Mouse (Mus musculus): ENCODE results near the gene Nlrp1b. TPM values are rescaled to one million over a fixed set of nuclear protein-coding genes. Genes with fewer than 3 reads are reported as not detected.

Nlrp1b gene
- 8.9 to 15.2 TPM (median 10.2 TPM) in 3 replicates for total RNA-seq (2017)

GRCm38 (mm10) chr11:71230684-71231480, at the start of gene Nlrp1b:
TSS of gene Nlrp1b (minus strand) at chr11:71230733.
- peak; percentile 96 for ATAC-seq (replicated peaks; ENCODE audit: insufficient number of reproducible peaks, low FRiP score, low TSS enrichment, poor library complexity, severe bottlenecking)

- ATAC-seq (replicated peaks; ENCODE audit: insufficient number of reproducible peaks, low FRiP score, low TSS enrichment, poor library complexity, severe bottlenecking) = no peak
Observed at GRCm38 (mm10) chr11:71261036-71261435, 30.5 kb upstream of the Nlrp1b start.

- ATAC-seq (replicated peaks; ENCODE audit: insufficient number of reproducible peaks, low FRiP score, low TSS enrichment, poor library complexity, severe bottlenecking) = peak; percentile 99
Observed at GRCm38 (mm10) chr11:71251333-71251732, 20.8 kb upstream of the Nlrp1b start.

GRCm38 (mm10) chr11:71224614-71225013, 5.9 kb downstream of the Nlrp1b start:
- peak; percentile 59 for ATAC-seq (replicated peaks; ENCODE audit: insufficient number of reproducible peaks, low FRiP score, low TSS enrichment, poor library complexity, severe bottlenecking)

- ATAC-seq (replicated peaks; ENCODE audit: insufficient number of reproducible peaks, low FRiP score, low TSS enrichment, poor library complexity, severe bottlenecking) = no peak
Observed at GRCm38 (mm10) chr11:71202703-71203102, 27.8 kb downstream of the Nlrp1b start.

- no peak for ATAC-seq (replicated peaks; ENCODE audit: insufficient number of reproducible peaks, low FRiP score, low TSS enrichment, poor library complexity, severe bottlenecking)
Observed at GRCm38 (mm10) chr11:71199349-71199748, 31.2 kb downstream of the Nlrp1b start.

GRCm38 (mm10) chr11:71169633-71170032, 60.9 kb downstream of the Nlrp1b start:
- ATAC-seq (replicated peaks; ENCODE audit: insufficient number of reproducible peaks, low FRiP score, low TSS enrichment, poor library complexity, severe bottlenecking) = no peak

GRCm38 (mm10) chr11:71164139-71164538, 66.4 kb downstream of the Nlrp1b start:
- no peak; the same call in 1 of the 2 replicates for ATAC-seq (replicated peaks; ENCODE audit: insufficient number of reproducible peaks, low FRiP score, low TSS enrichment, poor library complexity, severe bottlenecking)

GRCm38 (mm10) chr11:71159439-71160136, 70.9 kb downstream of the Nlrp1b start:
- peak; percentile 70 for ATAC-seq (replicated peaks; ENCODE audit: insufficient number of reproducible peaks, low FRiP score, low TSS enrichment, poor library complexity, severe bottlenecking)

- no peak for ATAC-seq (replicated peaks; ENCODE audit: insufficient number of reproducible peaks, low FRiP score, low TSS enrichment, poor library complexity, severe bottlenecking)
Observed at GRCm38 (mm10) chr11:71155272-71155671, 75.3 kb downstream of the Nlrp1b start.

- ATAC-seq (replicated peaks; ENCODE audit: insufficient number of reproducible peaks, low FRiP score, low TSS enrichment, poor library complexity, severe bottlenecking) = peak; percentile 99
Observed at GRCm38 (mm10) chr11:71144661-71145060, 85.9 kb downstream of the Nlrp1b start, which contains the start of gene Nlrp1a. TSS of gene Nlrp1a (minus strand) at chr11:71144704.

GRCm38 (mm10) chr11:71142031-71142430, 88.5 kb downstream of the Nlrp1b start:
- ATAC-seq (replicated peaks; ENCODE audit: insufficient number of reproducible peaks, low FRiP score, low TSS enrichment, poor library complexity, severe bottlenecking) = no peak

- no peak for ATAC-seq (replicated peaks; ENCODE audit: insufficient number of reproducible peaks, low FRiP score, low TSS enrichment, poor library complexity, severe bottlenecking)
Observed at GRCm38 (mm10) chr11:71107128-71107527, 123.4 kb downstream of the Nlrp1b start.

- no peak for ATAC-seq (replicated peaks; ENCODE audit: insufficient number of reproducible peaks, low FRiP score, low TSS enrichment, poor library complexity, severe bottlenecking)
Observed at GRCm38 (mm10) chr11:71106261-71107021, 124.1 kb downstream of the Nlrp1b start.

GRCm38 (mm10) chr11:71103931-71104330, 126.6 kb downstream of the Nlrp1b start:
- ATAC-seq (replicated peaks; ENCODE audit: insufficient number of reproducible peaks, low FRiP score, low TSS enrichment, poor library complexity, severe bottlenecking) = no peak

Other genes with a start within 250 kb of the Nlrp1b start
- 7.7 to 23.8 TPM (median 11.4 TPM) in 3 replicates for gene C1qbp, start 247.7 kb downstream of the Nlrp1b start, total RNA-seq (2017)
- gene Dhx33, start 226.3 kb downstream of the Nlrp1b start, total RNA-seq (2017) = 11.4 to 25.4 TPM (median 19.8 TPM) in 3 replicates
- 11.7 to 25.6 TPM (median 16.2 TPM) in 3 replicates for gene Mis12, start 211.1 kb downstream of the Nlrp1b start, total RNA-seq (2017)
- gene Derl2, start 210.9 kb downstream of the Nlrp1b start, total RNA-seq (2017) = 33.0 to 43.9 TPM (median 42.5 TPM) in 3 replicates
- gene 6330403K07Rik, start 197.2 kb downstream of the Nlrp1b start, total RNA-seq (2017) = 1.1 TPM in 1 of 3 replicates, not detected in the others
- 10.7 to 12.0 TPM (median 11.0 TPM) in 3 replicates for gene Nlrp1a, start 86.0 kb downstream of the Nlrp1b start, total RNA-seq (2017)

Data from monocyte, adult 5-6 weeks (primary cell).